Mouse (Mus musculus) myocyte (in vitro differentiated cells): ENCODE measurements around the gene Spocd1.

Source experiments
- MYOG ChIP-seq, 3 experiments: IDR thresholded peaks; one replicate each; pipeline ENCODE4 v1.6.1; 2011; ENCODE audit warnings: control low read depth in 2 of 3, low read depth in 2 of 3, mild to moderate bottlenecking in 2 of 3; ENCODE audit not compliant: insufficient read length in 2 of 3, control insufficient read depth in 1 of 3, insufficient read depth in 1 of 3
- POLR2A ChIP-seq: IDR thresholded peaks from one replicate; pipeline ENCODE4 v1.6.1; 2011; ENCODE audit warnings: low read depth, mild to moderate bottlenecking, control low read depth, moderate library complexity; ENCODE audit not compliant: insufficient read length
- POLR2AphosphoS2 ChIP-seq: IDR thresholded peaks from one replicate; pipeline ENCODE4 v1.6.1; 2011; ENCODE audit warnings: low read depth, control low read depth; ENCODE audit not compliant: insufficient read length

- no peak for TF ChIP-seq POLR2A
- TF ChIP-seq MYOG (IDR thresholded peaks at IDR 0.05; ENCODE audit: control insufficient read depth in 1 of 3, insufficient read depth in 1 of 3, insufficient read length in 2 of 3, low read depth in 2 of 3), result no peak
- TF ChIP-seq POLR2AphosphoS2, result no peak
Measured at GRCm38 (mm10) chr4:129913761-129914644, 15.0 kb upstream of the Spocd1 start.
